Mouse (Mus musculus): ENCODE results near the gene Rsf1. TPM values are rescaled to one million over a fixed set of nuclear protein-coding genes. Genes with fewer than 3 reads are reported as not detected.

Rsf1 gene
- total RNA-seq (2021): 25.9 and 30.8 TPM in 2 replicates
- long read RNA-seq, experiment 1, full-length matches to known transcripts: 5 of 9 reads
- long read RNA-seq, experiment 1, partial matches to known transcripts: 1 of 9 reads
- long read RNA-seq, experiment 1, other reads (novel, unspliced or antisense): 3 of 9 reads
- long read RNA-seq, experiment 2, full-length matches to known transcripts: 7 of 13 reads
- long read RNA-seq, experiment 2, partial matches to known transcripts: 3 of 13 reads
- long read RNA-seq, experiment 2, other reads (novel, unspliced or antisense): 3 of 13 reads

DNA sequence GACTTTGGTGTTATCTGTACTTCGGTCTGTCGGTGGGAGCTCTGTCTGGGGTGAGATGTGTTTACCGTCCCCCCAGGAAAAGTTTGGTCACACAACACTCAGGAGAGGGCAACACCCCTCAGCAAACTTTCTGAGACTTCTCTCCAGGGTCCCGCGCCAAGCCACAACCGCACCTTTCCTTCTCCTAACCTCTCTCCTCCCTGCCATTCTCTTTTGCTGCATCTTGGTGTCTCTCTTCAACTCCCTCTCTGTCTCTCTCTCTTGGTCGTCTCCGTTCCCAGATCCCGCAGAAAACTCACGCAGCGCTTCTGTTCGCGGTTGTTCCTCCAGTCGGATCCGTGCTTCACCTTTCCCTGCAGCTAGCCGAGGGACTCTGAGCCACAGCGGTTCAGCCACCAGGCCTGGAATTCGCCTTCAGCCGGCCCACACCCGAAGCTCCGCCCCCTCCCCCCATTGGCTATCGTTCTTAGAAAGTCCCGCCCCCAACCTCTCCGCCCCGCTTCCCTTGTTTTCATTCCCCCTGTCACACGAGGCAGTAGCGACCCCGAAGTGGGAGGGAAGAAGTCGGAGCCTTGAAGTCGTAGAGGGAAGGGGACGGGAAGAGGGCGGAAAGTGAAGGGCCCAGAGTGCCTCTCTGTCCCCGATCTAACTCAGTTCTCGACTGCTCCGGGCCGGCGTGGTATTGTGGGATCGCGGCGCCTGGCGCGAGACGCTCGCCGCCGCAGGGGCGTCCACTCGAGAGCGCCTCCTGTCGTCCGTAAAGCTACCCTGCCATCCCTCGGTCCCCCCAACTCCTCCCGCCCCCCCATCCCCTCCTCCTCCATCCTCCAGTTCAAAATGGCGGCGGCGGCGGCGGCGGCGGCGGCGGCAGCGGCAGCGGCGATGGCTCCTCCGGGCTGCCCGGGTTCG is at the start of gene Rsf1, which contains the start of gene Aamdc:
Rsf1 (plus strand) TSS at position 823 of the 909 bp plus-strand sequence.
Aamdc (minus strand) TSS at position 431 of the 909 bp plus-strand sequence.
- DNase-seq: peak; percentile 98

DNA sequence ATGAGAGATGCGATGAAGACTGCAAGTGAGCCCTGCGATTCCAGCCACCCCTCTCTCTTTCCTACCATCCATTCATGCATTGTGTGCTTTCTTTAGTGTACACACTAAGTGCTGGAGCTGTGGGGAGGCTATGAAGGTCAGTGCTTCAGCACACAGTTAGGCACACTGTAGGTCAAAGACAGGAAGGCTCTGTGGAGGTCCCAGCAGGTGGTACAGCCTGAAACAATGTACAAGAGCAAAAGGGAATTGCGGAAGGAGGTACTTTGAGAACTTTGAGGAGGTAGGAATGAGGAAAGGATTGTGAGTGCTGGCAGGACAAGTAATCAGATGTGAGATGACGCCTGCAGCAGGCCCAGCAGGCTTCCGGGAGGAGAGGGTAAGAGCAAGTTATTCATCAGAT is 44.2 kb upstream of the Rsf1 start:
- no peak for DNase-seq

- DNase-seq: no peak
Observed at GRCm38 (mm10) chr7:97536571-97536970, 43.1 kb upstream of the Rsf1 start.

DNA sequence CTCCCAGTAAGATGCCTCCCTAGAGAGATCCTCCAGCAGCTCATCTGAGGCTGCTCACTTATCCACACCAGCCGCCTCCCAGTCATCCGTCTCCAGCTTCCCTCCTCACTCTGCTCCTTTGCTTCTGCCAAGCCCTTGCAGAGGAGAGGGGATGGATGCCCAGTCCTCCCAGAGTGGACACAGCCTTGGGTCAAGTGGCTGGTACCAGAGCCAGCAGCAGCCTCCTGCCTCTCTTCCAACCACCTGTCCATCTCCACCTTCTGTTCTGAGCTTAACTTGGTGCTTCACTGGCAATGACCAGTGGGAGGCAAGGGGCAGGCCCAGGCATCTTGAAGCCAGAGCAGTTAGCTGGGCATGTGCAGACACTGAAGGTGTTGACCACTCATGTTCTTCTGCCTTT is 33.2 kb upstream of the Rsf1 start:
- DNase-seq: no peak

GRCm38 (mm10) chr7:97549301-97549700 is 30.4 kb upstream of the Rsf1 start:
- DNase-seq: no peak

- no peak for DNase-seq
Observed at GRCm38 (mm10) chr7:97550673-97551072, 29.0 kb upstream of the Rsf1 start.

GRCm38 (mm10) chr7:97563576-97563975 is 16.1 kb upstream of the Rsf1 start:
- DNase-seq: no peak

DNA sequence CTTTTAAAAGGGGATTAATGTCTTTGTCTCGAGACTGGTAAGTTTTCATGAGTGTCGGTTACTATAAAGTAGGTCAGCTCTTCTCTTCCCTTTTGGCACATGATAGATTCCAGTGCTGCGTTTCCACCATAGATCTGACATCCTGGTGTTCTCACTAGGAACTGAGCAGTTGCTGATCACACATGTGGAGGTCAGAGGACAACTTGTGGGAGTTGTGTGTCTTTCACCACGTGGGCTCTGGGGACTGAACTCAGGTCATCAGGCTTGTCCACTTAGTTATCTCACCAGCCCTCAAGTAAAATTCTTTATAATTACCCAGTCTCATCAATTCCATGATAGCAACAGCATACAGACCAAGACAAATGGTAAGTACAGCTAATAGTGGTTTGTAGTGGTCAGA is 10.3 kb upstream of the Rsf1 start:
- DNase-seq: no peak

- DNase-seq: peak; percentile 21
Observed at GRCm38 (mm10) chr7:97570389-97570788, 9.3 kb upstream of the Rsf1 start.

DNA sequence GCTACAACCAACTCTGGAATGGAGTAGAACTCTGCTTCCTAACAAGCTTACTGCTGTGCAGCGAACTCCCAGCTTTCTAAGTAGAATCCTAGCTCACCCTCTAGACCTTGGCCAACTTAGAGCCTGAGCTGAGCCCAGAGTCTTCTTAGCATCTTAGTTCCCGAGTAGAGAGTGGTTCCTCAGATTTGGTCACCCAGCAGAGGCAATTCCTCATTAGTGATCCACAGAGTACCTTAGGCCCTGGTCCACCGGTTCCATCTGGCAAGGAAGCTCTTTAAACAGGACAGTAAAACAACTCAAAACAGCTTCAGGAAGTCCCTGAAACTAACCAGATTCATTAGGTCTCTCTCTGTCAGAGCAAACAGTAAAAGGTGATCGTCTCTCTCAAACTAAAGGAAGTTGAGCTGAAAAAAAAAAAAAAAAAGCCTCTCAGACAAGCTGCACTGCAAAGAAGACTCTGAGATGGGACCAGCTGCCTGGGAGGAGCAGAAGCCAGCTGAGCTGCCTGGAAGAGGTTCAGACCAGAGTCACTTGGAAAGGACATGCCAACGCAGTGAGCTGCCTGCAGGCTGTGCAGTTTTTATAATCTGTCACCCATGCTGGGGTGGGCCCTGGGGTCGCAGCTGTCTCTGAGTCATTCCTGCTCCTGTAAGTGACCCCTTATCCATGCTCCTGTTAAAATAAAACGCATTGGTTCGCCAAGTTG is 1.2 kb upstream of the Rsf1 start:
- peak; percentile 46 for DNase-seq

DNA sequence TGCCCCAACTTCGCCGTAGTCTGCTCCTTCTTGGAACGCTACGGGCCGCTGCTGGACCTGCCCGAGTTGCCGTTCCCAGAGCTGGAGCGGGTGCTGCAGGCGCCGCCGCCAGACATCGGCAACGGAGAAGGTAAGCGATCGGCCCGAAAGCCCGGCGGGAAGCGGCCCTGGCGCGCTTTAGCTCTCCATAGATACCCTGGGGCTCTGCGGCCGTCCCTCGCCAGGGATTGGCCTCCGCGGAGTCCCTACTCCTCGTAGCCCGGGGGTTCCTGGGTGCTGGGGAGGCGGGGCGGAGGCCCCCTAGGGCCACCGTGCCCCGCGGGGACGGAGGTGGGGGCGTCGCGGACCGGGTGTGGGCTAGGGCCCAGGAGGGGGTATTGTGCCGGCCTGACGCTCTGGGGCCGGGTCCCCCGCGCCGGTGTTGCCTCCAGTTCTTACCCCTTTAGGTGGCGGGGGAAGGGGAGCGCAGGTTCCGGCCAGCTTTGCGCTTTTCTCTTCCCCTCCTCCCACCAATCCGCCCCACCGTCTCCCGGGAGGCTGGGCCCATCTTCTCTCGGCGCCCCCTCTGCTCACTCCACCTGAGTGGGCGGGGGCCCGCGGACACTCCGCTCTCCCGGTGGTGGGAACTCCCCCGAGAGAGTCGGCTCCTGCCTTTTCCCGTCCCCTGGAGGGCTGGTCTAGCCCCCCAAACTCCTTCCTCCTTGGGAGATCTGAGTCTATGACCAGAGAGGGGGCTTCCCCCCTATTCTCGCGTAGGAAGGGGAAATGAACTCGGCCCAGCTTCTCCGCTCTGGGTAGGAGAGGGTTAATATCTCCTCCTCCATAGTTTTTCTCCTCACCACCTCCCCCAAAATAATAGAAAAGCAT is 520 bp downstream of the Rsf1 start:
- peak; percentile 66 for DNase-seq

DNA sequence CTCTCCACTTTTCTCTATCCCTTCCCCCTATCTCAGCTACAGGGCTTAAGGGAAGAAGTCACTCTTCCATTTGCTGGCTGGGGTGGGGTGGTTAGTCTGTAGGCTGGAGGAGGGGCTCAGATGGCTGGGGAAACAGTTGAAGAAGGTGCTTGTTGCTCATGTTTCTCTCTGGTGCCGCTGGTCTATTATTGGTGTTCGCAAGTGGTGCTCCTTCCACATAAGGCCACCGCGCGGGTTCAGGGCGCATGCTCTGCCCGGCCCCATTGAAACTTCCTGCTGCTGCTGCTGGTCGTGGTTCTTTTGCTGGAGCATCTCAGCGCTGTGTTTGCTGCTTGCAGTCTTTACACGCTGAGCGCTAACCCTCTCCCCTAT is 1.1 kb downstream of the Rsf1 start:
- peak; percentile 91 for DNase-seq

GRCm38 (mm10) chr7:97588506-97588905 is 8.8 kb downstream of the Rsf1 start:
- DNase-seq: no peak

- no peak for DNase-seq
Observed at GRCm38 (mm10) chr7:97590488-97590887, 10.8 kb downstream of the Rsf1 start.

- no peak for DNase-seq
Observed at GRCm38 (mm10) chr7:97591336-97591735, 11.6 kb downstream of the Rsf1 start.

DNA sequence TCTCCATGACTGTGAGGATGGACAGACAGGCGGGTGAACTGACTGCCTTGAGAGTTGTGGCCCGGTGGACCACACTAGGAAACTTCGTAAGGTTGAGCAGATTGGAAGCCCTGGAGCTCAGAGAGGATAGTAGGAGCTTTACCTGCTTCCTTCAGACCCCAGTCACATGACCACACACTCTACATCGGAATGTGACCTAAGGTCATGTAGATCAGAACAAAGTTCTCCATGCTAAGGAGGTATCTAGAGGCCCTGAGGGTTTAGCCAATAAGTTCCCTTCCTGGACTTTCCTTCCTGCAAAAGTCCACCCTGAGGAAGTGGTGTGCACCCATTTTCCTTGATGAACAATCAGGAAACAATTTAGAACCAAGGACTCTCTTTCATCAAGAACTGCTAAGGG is 12.7 kb downstream of the Rsf1 start:
- DNase-seq: no peak

GRCm38 (mm10) chr7:97593535-97593934 is 13.8 kb downstream of the Rsf1 start:
- no peak for DNase-seq

DNA sequence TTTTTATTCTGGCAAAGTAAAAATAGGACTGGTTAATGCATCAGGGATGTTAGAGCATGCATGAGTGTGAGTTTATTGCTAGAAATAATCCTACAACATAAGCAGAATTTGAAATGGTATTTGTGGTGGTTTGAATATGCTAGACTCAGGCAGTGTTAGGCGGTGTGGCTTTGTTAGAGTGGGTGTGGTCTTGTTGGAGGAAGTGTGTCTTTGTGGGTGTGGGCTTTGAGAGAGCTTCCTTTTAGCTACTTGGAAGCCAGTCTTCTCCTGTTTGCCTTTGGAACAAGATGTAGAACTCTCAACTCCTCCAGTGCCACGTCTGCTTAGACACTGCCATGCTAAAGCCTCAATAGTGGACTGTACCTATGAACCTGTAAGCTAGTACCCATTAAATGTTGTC is 18.9 kb downstream of the Rsf1 start:
- DNase-seq: no peak

DNA sequence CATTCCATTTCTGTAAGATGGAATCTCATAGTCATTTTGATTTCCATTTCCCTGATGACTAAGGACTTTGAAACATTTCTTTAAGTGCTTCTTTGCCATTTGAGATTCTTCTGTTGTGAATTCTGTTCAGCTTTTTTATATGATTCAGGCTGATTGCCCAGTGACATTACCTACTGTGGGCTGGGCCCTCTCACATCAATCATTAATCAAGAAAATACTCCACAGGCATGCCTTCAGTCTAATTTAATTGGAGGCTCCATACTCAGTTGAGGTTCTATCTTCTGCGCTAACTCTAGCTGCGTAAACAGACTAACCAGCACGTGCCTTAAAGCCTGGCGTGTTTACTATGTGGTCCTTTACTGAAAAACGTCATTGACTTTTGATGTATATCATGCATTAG is 41.7 kb downstream of the Rsf1 start:
- DNase-seq: no peak

- DNase-seq: no peak
Observed at GRCm38 (mm10) chr7:97622676-97623075, 43.0 kb downstream of the Rsf1 start.

GRCm38 (mm10) chr7:97623402-97623801 is 43.7 kb downstream of the Rsf1 start:
- no peak for DNase-seq

DNA sequence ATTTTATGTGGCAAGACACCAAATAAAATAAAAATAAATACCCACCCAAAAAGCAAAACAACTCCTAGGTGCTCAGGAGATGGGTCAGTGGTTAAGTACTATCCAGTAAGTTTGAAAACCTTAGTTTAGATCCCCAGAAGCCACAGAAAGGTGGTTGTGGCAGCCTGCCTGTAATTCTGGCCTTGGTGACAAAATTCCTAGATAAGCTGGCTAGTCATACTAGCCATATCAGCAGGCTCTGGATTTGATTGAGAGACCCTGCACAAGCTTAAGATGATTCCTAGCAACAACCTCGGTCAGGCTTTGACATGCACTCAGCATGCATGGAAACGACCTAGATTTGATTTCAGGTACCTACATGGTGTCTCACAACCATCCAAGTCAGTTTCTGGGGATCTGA is 49.7 kb downstream of the Rsf1 start:
- DNase-seq: peak; percentile 40
